Mouse (Mus musculus) kidney, adult 9 months (tissue): Measurements from ENCODE around the gene Ppp1r13l.

Experiments
- DNase-seq: peaks from one replicate; pipeline ENCODE4 v3.0.0; 2022

The Ppp1r13l gene

GRCm38 (mm10) chr7:19420821-19421636 lies 61.5 kb downstream of the Ppp1r13l start:
- DNase-seq, result peak; percentile 90

GRCm38 (mm10) chr7:19423083-19423482 lies 63.5 kb downstream of the Ppp1r13l start:
- DNase-seq, result no peak

DNA sequence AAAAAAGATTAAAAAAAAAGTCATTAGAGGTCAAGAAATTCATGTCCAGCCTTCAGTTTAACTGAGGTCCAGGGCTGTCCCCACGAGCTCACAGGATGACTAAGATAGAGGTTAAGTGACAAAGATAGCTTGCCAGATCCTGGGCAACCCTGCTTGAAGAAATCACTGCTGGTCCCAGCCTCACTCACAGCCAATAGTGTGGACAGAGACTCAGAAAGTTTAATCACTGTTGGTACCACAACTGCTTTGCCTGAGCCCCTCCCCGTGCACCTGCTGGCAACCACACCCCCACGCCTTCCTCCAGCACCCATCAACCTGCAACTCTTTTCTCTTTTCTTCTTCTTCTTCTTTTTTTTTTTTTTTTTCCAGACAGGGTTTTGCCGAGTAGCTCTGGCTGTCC lies 64.5 kb downstream of the Ppp1r13l start:
- DNase-seq, result no peak

GRCm38 (mm10) chr7:19426349-19426748 lies 66.8 kb downstream of the Ppp1r13l start:
- no peak for DNase-seq

GRCm38 (mm10) chr7:19426888-19427287 lies 67.3 kb downstream of the Ppp1r13l start:
- DNase-seq, result no peak
